16 mouse cellular contexts compared by ENCODE assay signal in the genomic region with DNA sequence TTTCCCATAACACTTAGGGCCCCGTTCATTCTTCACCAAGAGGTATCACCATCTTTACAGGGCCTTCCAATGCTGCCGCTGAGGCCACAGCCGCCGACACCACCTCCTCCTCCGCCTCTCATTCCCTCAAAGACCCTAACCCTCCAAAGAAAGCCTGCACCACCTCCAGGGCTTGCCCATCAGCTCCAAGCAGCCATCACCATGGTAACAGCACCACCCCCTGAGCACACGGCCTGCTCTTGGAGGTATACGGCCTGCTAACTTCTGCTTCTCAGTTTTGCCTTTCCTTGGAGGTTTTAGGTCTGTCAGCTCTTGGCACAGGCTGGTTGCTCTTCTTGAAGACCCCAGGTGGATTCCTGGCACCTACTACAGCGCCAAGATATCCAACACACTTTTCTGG. TPM values are rescaled to one million over a fixed set of nuclear protein-coding genes. Genes with fewer than 3 reads are reported as not detected.
A peak's percentile ranks its signal among the peaks of the same experiment; 100 is the strongest.
DNase-seq lines count a peak whose midpoint lies in the region; ATAC-seq and TF ChIP-seq lines count a peak whose summit lies in the region.
"Had no signal": no experiment of that assay in that cellular context is flagged by ENCODE, and none has a peak within 500 bp of the region (broad histone marks: within the 10 kb centered on the region; RNA-seq: fewer than 3 reads in every experiment).

No protein-coding gene starts in this region.

- no peak overlapping the region for H3K4me3 ChIP-seq in gastrocnemius, adult 2 months
- H3K4me3 ChIP-seq: embryonic facial prominence, embryonic 10.5 days; heart, adult 2 months; kidney, embryonic 15.5 days; limb, embryonic 10.5 days; megakaryocyte, embryonic 14.5 days had no signal

- intact Hi-C loops in gastrocnemius, adult 2 months (cut with DNase I) = no loop called here

- 0 out of 2 replicates have a peak, but pooled peaks have one; percentile 31 for ATAC-seq in granulocyte monocyte progenitor cell, adult 5-6 weeks (replicated peaks; ENCODE audit: poor library complexity, severe bottlenecking)
- ATAC-seq: lung, postnatal 0 days had no signal

- TF ChIP-seq CTCF in gastrocnemius, adult 2 months (IDR thresholded peaks at IDR 0.05) = no peak

- peak; percentile 10 for DNase-seq in gastrocnemius, adult 2 months
- no peak for DNase-seq in gastrocnemius, postnatal 10 days
- peak; percentile 8 for DNase-seq in thymus, postnatal 4 days
- DNase-seq in thymus, postnatal 25 days = no peak
- DNase-seq in left cerebral cortex, adult 8-10 months (ENCODE audit: low spot score in 2 of 2) = no peak
- no peak for DNase-seq in yolk sac, embryonic 10.5 days (ENCODE audit: low spot score)
- DNase-seq: adrenal gland, postnatal 14 days; cerebellum, adult 9-10 months; heart, adult 2 months had no signal

- H3K27ac ChIP-seq in gastrocnemius, adult 2 months = no peak overlapping the region
- H3K27ac ChIP-seq: embryonic facial prominence, embryonic 10.5 days; heart, adult 2 months; kidney, embryonic 15.5 days; limb, embryonic 10.5 days; liver, embryonic 14.5 days had no signal

RNA-seq across cellular contexts. Expression of a gene that starts 33.9 kb away (rescaled TPM):
- 1 to 10 TPM; 6.5 to 6.6 TPM for total RNA-seq in gastrocnemius, adult 2 months (2021)
- 1 to 10 TPM; 5.6 to 6.0 TPM for total RNA-seq in gastrocnemius, postnatal 10 days (2021)
- 19.1 and 26.0 TPM in 2 replicates for total RNA-seq in granulocyte monocyte progenitor cell, adult 5-6 weeks (2014; fragmentation: Nextera tagmentation)
- 13.0 and 16.4 TPM in 2 replicates for total RNA-seq in granulocyte monocyte progenitor cell, adult 5-6 weeks (2017)
- total RNA-seq in left cerebral cortex, adult 8-10 months (2022) = 10 to 100 TPM; 58.8 to 68.2 (median 62.5) TPM

Comparison
In these comparisons a context has a peak if more than half of its experiments do, and no peak if none do; other contexts are left out.
1. DNase-seq: peak in gastrocnemius, adult 2 months (single experiment) and thymus, postnatal 4 days (single experiment); none in gastrocnemius, postnatal 10 days (single experiment), thymus, postnatal 25 days (single experiment), left cerebral cortex, adult 8-10 months (0 of 2) and yolk sac, embryonic 10.5 days (single experiment).